Mouse (Mus musculus) liver, embryonic 14.5 days (tissue): Measurements from ENCODE around the gene U2surp. TPM values are rescaled to one million over a fixed set of nuclear protein-coding genes. Genes with fewer than 3 reads are reported as not detected.

Source experiments
- ATAC-seq: fragments of 200-750 bp; cut with Nextera tagmentation; 2 replicates; pipeline ENCODE4 v1.8.0; 2017; ENCODE audit warnings: moderate number of reproducible peaks, mild to moderate bottlenecking, moderate library complexity; ENCODE audit not compliant: insufficient read depth
- DNase-seq, 3 experiments: peaks; one replicate each; pipeline ENCODE4 v3.0.0-alpha.2; 2012 to 2013; ENCODE audit warnings: low read depth in 3 of 3, low spot score in 3 of 3
- H3K27ac ChIP-seq: fragments of 300-500 bp; sonication (generic); 2 replicates; pipeline ENCODE4 v1.5.1; 2014; ENCODE audit warnings: moderate library complexity, mild to moderate bottlenecking, control low read depth, inconsistent platforms
- H3K27me3 ChIP-seq: fragments of 300-500 bp; sonication (generic); 2 replicates; pipeline ENCODE4 v1.6.1; 2014; ENCODE audit warnings: mild to moderate bottlenecking, low read length, moderate library complexity; ENCODE audit not compliant: control insufficient read depth, insufficient read depth
- H3K36me3 ChIP-seq: fragments of 300-500 bp; sonication (generic); replicated peaks from 2 replicates; pipeline ENCODE4 v1.6.1; 2014; ENCODE audit warnings: low read depth; ENCODE audit not compliant: control insufficient read depth, insufficient read depth
- H3K4me1 ChIP-seq, 2 experiments: fragments of 200-500 bp in 1 of 2; fragments of 300-500 bp in 1 of 2; sonication (generic) in 1 of 2; replicated peaks; 2 replicates each; pipeline ENCODE4 v1.6.1; 2012 to 2014; ENCODE audit warnings: antibody characterized with exemption in 1 of 2, inconsistent platforms in 1 of 2, low read length in 1 of 2; ENCODE audit not compliant: control insufficient read depth in 2 of 2, insufficient read depth in 2 of 2
- H3K4me2 ChIP-seq: fragments of 300-500 bp; sonication (generic); 2 replicates; pipeline ENCODE4 v1.6.1; 2014; ENCODE audit warnings: low read depth, mild to moderate bottlenecking, control low read depth, moderate library complexity
- H3K4me3 ChIP-seq, 2 experiments: fragments of 200-500 bp in 1 of 2; fragments of 300-500 bp in 1 of 2; sonication (generic) in 1 of 2; 2 replicates each; pipeline ENCODE4 v1.5.1; 2012 to 2014; ENCODE audit warnings: low read depth in 2 of 2, low read length in 2 of 2, mild to moderate bottlenecking in 2 of 2, control low read depth in 1 of 2, inconsistent platforms in 1 of 2, moderate library complexity in 1 of 2; ENCODE audit not compliant: insufficient read depth in 1 of 2
- H3K9ac ChIP-seq: fragments of 300-500 bp; sonication (generic); replicated peaks from 2 replicates; pipeline ENCODE4 v1.6.1; 2014; ENCODE audit warnings: mild to moderate bottlenecking, control low read depth, moderate library complexity
- H3K9me3 ChIP-seq: fragments of 300-500 bp; sonication (generic); 2 replicates; pipeline ENCODE4 v1.6.1; 2016; ENCODE audit warnings: low read length, mixed read lengths; ENCODE audit not compliant: control insufficient read depth
- CTCF ChIP-seq: IDR thresholded peaks from 2 replicates; pipeline ENCODE4 v1.5.1; 2016; ENCODE audit warnings: antibody characterized with exemption, low read depth, control low read depth
- EP300 ChIP-seq: IDR thresholded peaks from 2 replicates; pipeline ENCODE4 v1.6.1; 2016; ENCODE audit warnings: antibody characterized with exemption, low read depth
- WGBS: fragments of 180-500 bp; shearing (Covaris S2); extraction: QIAGEN DNeasy Blood & Tissue Kit; methylation state at CpG from one replicate; pipeline ENCODE4 v1.1.7; 2014; ENCODE audit not compliant: insufficient replicate concordance; 5-methylcytosine and 5-hydroxymethylcytosine counted together
- polyA plus RNA-seq, 2 experiments: library from polyadenylated mRNA; depleted of rRNA in 1 of 2; stranded (reverse) in 1 of 2; unstranded in 1 of 2; fragments of >200 nt; fragmentation: Nextera tagmentation in 1 of 2; extraction: Ambion mirVana in 1 of 2; gene quantifications; 2 replicates each; pipeline versions ENCODE4 v1.2.1 to v1.2.3; 2012 to 2014

Gene U2surp
- 5.5 and 12.4 TPM in 2 replicates for polyA plus RNA-seq (2012; rRNA removed)
- 57.4 and 67.2 TPM in 2 replicates for polyA plus RNA-seq (2014; fragmentation: Nextera tagmentation; extraction: Ambion mirVana)

GRCm38 (mm10) chr9:95511472-95512330 is at the start of gene U2surp:
TSS of gene U2surp (minus strand) at chr9:95511996.
- Histone ChIP-seq H3K9ac (peak within 1 kb of the TSS; percentile 85), H3K36me3 (0 out of 2 replicates have a peak, but pooled peaks cover 2% of the 10 kb centered on the region), H3K27me3 (no peaks in the 10 kb centered on the region), H3K4me3 (peak within 1 kb of the TSS; percentile 67 to 86), H3K4me2 (peak within 1 kb of the TSS; percentile 99), H3K27ac (peak within 1 kb of the TSS; percentile 89), H3K9me3 (no peaks in the 10 kb centered on the region), H3K4me1 (peaks cover 15 to 18% of the 10 kb centered on the region in 2 experiments)
- DNase-seq (peak; percentile 91 to 93 (median 92)), ATAC-seq (peak; percentile 94)
- WGBS: under 1% methylated on average over 74 of the region's 74 CpGs
- TF ChIP-seq EP300 (peak; percentile 40; the same call in 1 of the 2 replicates), CTCF (0 out of 2 replicates have a peak, but pooled peaks have one; percentile 37)

DNA sequence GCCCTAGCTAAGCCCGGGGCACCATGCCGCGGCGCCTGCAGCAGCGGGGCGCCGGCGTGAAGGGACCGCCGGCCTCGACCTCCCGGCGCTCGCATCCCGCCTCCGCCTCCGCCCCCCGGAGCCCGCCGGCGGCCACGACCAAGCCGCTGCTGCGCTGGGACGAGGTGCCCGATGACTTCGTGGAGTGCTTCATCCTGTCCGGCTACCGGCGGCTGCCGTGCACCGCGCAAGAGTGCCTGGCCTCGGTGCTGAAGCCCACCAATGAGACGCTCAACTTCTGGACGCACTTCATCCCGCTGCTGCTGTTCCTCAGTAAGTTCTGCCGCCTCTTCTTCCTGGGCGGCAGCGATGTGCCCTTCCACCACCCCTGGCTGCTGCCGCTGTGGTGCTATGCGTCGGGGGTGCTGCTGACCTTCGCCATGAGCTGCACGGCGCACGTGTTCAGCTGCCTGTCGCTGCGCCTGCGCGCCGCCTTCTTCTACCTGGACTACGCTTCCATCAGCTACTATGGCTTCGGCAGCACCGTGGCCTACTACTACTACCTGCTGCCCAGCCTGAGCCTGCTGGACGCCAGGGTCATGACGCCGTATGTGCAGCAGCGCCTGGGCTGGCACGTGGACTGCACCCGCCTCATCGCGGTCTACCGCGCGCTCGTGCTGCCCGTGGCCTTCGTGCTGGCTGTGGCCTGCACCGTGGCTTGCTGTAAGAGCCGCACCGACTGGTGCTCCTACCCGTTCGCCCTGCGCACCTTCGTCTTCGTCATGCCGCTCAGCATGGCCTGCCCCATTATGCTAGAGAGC is 48.3 kb upstream of the U2surp start:
- H3K27me3 ChIP-seq: peaks cover 47% of the 10 kb centered on the region
- peaks cover 25 to 27% of the 10 kb centered on the region in 2 experiments for H3K4me1 ChIP-seq

GRCm38 (mm10) chr9:95559059-95559935 is 47.5 kb upstream of the U2surp start, which contains the start of gene Paqr9:
TSS of gene Paqr9 (plus strand) at chr9:95559657.
- ATAC-seq: peak; percentile 71
- Histone ChIP-seq H3K9me3 (no peaks in the 10 kb centered on the region), H3K4me1 (peaks cover 33 to 36% of the 10 kb centered on the region in 2 experiments), H3K27me3 (peaks cover 47% of the 10 kb centered on the region), H3K4me3 (peak within 1 kb of the TSS; percentile 58 to 60), H3K27ac (no peak within 1 kb of the TSS; the same call in 1 of the 2 replicates), H3K4me2 (peak within 1 kb of the TSS; percentile 87), H3K9ac (peak within 1 kb of the TSS; percentile 68), H3K36me3 (no peaks in the 10 kb centered on the region)
- DNase-seq: no peak
- TF ChIP-seq CTCF: no peak
- TF ChIP-seq EP300: no peak
- 2% methylated on average over 75 of the region's 118 CpGs for WGBS

More for the DNA sequence above, 48.3 kb upstream of the U2surp start:
- H3K36me3 ChIP-seq: no peaks in the 10 kb centered on the region
- H3K27ac ChIP-seq: no peak overlapping the region
- TF ChIP-seq CTCF: no peak
- TF ChIP-seq EP300: no peak
- H3K4me3 ChIP-seq: peak overlapping the region; percentile 41 to 60
- DNase-seq (no peak), ATAC-seq (peak; percentile 5; the same call in 1 of the 2 replicates)
- 17% methylated on average over 61 of the region's 78 CpGs for WGBS
- peak overlapping the region; percentile 68; the same call in 1 of the 2 replicates for H3K9ac ChIP-seq
- peak overlapping the region; percentile 87 for H3K4me2 ChIP-seq
- H3K9me3 ChIP-seq: no peaks in the 10 kb centered on the region

- peaks cover 47% of the 10 kb centered on the region for H3K27me3 ChIP-seq
- peaks cover 39 to 42% of the 10 kb centered on the region in 2 experiments for H3K4me1 ChIP-seq
- 15% methylated on average over 11 of the region's 11 CpGs for WGBS
Observed at GRCm38 (mm10) chr9:95558726-95559058, 46.9 kb upstream of the U2surp start.

More at GRCm38 (mm10) chr9:95558726-95559058, 46.9 kb upstream of the U2surp start:
- Histone ChIP-seq H3K4me2 (peak overlapping the region; percentile 87), H3K27ac (no peak overlapping the region; the same call in 1 of the 2 replicates), H3K36me3 (no peaks in the 10 kb centered on the region), H3K9ac (peak overlapping the region; percentile 68), H3K4me3 (peak overlapping the region; percentile 58 to 60), H3K9me3 (no peaks in the 10 kb centered on the region)
- DNase-seq: no peak
- ATAC-seq: no peak
- no peak for TF ChIP-seq CTCF
- no peak for TF ChIP-seq EP300
